Mouse (Mus musculus) olfactory bulb, adult 2 months (tissue): ENCODE measurements around the gene Gm28374. TPM values are rescaled to one million over a fixed set of nuclear protein-coding genes. Genes with fewer than 3 reads are reported as not detected.

Experiments
- H3K27ac ChIP-seq: fragments of 200-500 bp; 2 replicates; pipeline ENCODE4 v1.5.1; 2012; ENCODE audit warnings: low read depth, low read length; ENCODE audit not compliant: insufficient read depth
- H3K4me1 ChIP-seq: fragments of 200-500 bp; 2 replicates; pipeline ENCODE4 v1.6.1; 2012; ENCODE audit warnings: low read length; ENCODE audit not compliant: control insufficient read depth, insufficient read depth
- H3K4me3 ChIP-seq: fragments of 200-500 bp; 2 replicates; pipeline ENCODE4 v1.5.1; 2012; ENCODE audit warnings: mild to moderate bottlenecking, low read depth, low read length, moderate library complexity; ENCODE audit not compliant: insufficient read depth
- CTCF ChIP-seq: fragments of 200-500 bp; IDR thresholded peaks from 2 replicates; pipeline ENCODE4 v1.5.1; 2012; ENCODE audit warnings: low read depth, mild to moderate bottlenecking, low read length, moderate library complexity; ENCODE audit not compliant: insufficient read depth
- POLR2A ChIP-seq: fragments of 200-500 bp; IDR thresholded peaks from 2 replicates; pipeline ENCODE4 v1.6.1; 2012; ENCODE audit warnings: mild to moderate bottlenecking, low read depth, low read length, moderate library complexity; ENCODE audit not compliant: insufficient read depth
- WGBS: fragments of 180-500 bp; shearing (Covaris S2); methylation state at CpG from one replicate; pipeline ENCODE4 v1.1.7; 2018; 5-methylcytosine and 5-hydroxymethylcytosine counted together
- polyA plus RNA-seq: library from polyadenylated mRNA; stranded (reverse); fragments of >200 nt; gene quantifications from 2 replicates; pipeline ENCODE4 v1.2.4, GENCODE M21; 2012; ENCODE audit warnings: low replicate concordance; ENCODE audit not compliant: missing spikeins, insufficient read depth, insufficient read length

Gene Gm28374
- polyA plus RNA-seq, 1 experiment = not detected

GRCm38 (mm10) chr19:6101186-6101585 lies 19.1 kb upstream of the Gm28374 start:
- no peak for TF ChIP-seq POLR2A
- TF ChIP-seq CTCF = no peak
- 74% methylated on average over 6 of the region's 6 CpGs for WGBS
- H3K27ac ChIP-seq = no peak overlapping the region
- H3K4me1 ChIP-seq = no peaks in the 10 kb centered on the region
- H3K4me3 ChIP-seq = no peak overlapping the region

- Histone ChIP-seq H3K4me1 (no peaks in the 10 kb centered on the region), H3K27ac (no peak overlapping the region), H3K4me3 (no peak overlapping the region)
- TF ChIP-seq CTCF (no peak), POLR2A (no peak)
- 92% methylated on average over 3 of the region's 3 CpGs for WGBS
Measured at GRCm38 (mm10) chr19:6097847-6098246, 15.8 kb upstream of the Gm28374 start.

GRCm38 (mm10) chr19:6094119-6094518 lies 12.1 kb upstream of the Gm28374 start, which contains the start of gene AC131692.1:
Gene AC131692.1 (plus strand): TSS chr19:6094419.
- 89% methylated on average over 7 of the region's 7 CpGs for WGBS
- no peaks in the 10 kb centered on the region for H3K4me1 ChIP-seq
- TF ChIP-seq CTCF (no peak), POLR2A (no peak)
- H3K27ac ChIP-seq = no peak within 1 kb of the TSS
- H3K4me3 ChIP-seq = no peak within 1 kb of the TSS

- WGBS = 94% methylated on average over 13 of the region's 13 CpGs
- no peak for TF ChIP-seq CTCF
- no peak for TF ChIP-seq POLR2A
- Histone ChIP-seq H3K27ac (no peak overlapping the region), H3K4me1 (peaks cover 8% of the 10 kb centered on the region), H3K4me3 (no peak overlapping the region)
Measured at GRCm38 (mm10) chr19:6088841-6089240, 6.8 kb upstream of the Gm28374 start.

GRCm38 (mm10) chr19:6085417-6085879 lies 3.4 kb upstream of the Gm28374 start:
- Histone ChIP-seq H3K4me1 (peaks cover 11% of the 10 kb centered on the region), H3K4me3 (peak overlapping the region; percentile 24; the same call in 1 of the 2 replicates), H3K27ac (no peak overlapping the region)
- TF ChIP-seq CTCF (no peak), POLR2A (no peak)
- under 1% methylated on average over 17 of the region's 17 CpGs for WGBS

- whole genome bisulfite sequencing = under 1% methylated on average over 58 of the region's 58 CpGs
- H3K27ac ChIP-seq = no peak within 1 kb of the TSS
Measured at GRCm38 (mm10) chr19:6084478-6085248, 2.6 kb upstream of the Gm28374 start, which contains the start of the genes Zfpl1 and Cdca5. Gene Zfpl1 (minus strand): TSS chr19:6084956. Gene Cdca5 (plus strand): TSS chr19:6084983.

GRCm38 (mm10) chr19:6079983-6080480 lies 2.0 kb downstream of the Gm28374 start, which contains the start of gene Tmem262:
Gene Tmem262 (plus strand): TSS chr19:6080033.
- 90% methylated on average over 12 of the region's 12 CpGs for WGBS
- Histone ChIP-seq H3K4me3 (no peak within 1 kb of the TSS), H3K4me1 (peaks cover 13% of the 10 kb centered on the region), H3K27ac (no peak within 1 kb of the TSS)
- TF ChIP-seq CTCF (no peak), POLR2A (no peak)

More at GRCm38 (mm10) chr19:6084478-6085248, 2.6 kb upstream of the Gm28374 start, which contains the start of the genes Zfpl1 and Cdca5:
- H3K4me3 ChIP-seq = peak within 1 kb of the TSS; percentile 56
- no peak for TF ChIP-seq CTCF
- TF ChIP-seq POLR2A = no peak
- peaks cover 11% of the 10 kb centered on the region for H3K4me1 ChIP-seq

- Histone ChIP-seq H3K27ac (peak within 1 kb of the TSS; percentile 17; the same call in 1 of the 2 replicates), H3K4me1 (peaks cover 8% of the 10 kb centered on the region), H3K4me3 (peak within 1 kb of the TSS; percentile 68)
- under 1% methylated on average over 33 of the region's 33 CpGs for WGBS
- TF ChIP-seq POLR2A (peak; percentile 43; the same call in 1 of the 2 replicates), CTCF (no peak)
Measured at GRCm38 (mm10) chr19:6076564-6077393, 5.3 kb downstream of the Gm28374 start, which contains the start of gene Vps51. Gene Vps51 (minus strand): TSS chr19:6077231.

GRCm38 (mm10) chr19:6073889-6074288 lies 8.2 kb downstream of the Gm28374 start:
- no peak overlapping the region for H3K4me3 ChIP-seq
- no peak overlapping the region for H3K27ac ChIP-seq
- 92% methylated on average over 5 of the region's 5 CpGs for WGBS
- H3K4me1 ChIP-seq = peaks cover 8% of the 10 kb centered on the region
- TF ChIP-seq POLR2A (no peak), CTCF (no peak)
